Mouse (Mus musculus) embryonic facial prominence, embryonic 15.5 days (tissue): ENCODE data around the gene Lpin3. TPM values are rescaled to one million over a fixed set of nuclear protein-coding genes. Genes with fewer than 3 reads are reported as not detected.

Experiments
- ATAC-seq: fragments of 200-750 bp; cut with Nextera tagmentation; 2 replicates; pipeline ENCODE4 v1.8.0; 2017; ENCODE audit warnings: low read depth, moderate TSS enrichment; ENCODE audit not compliant: insufficient number of reproducible peaks, low FRiP score, low TSS enrichment
- H3K27ac ChIP-seq: fragments of 300-500 bp; sonication (generic); replicated peaks from 2 replicates; pipeline ENCODE4 v1.5.1; 2015; ENCODE audit warnings: mild to moderate bottlenecking, inconsistent platforms
- H3K27me3 ChIP-seq: fragments of 300-500 bp; sonication (generic); 2 replicates; pipeline ENCODE4 v1.6.1; 2015; ENCODE audit warnings: inconsistent platforms
- H3K36me3 ChIP-seq: fragments of 300-500 bp; sonication (generic); 2 replicates; pipeline ENCODE4 v1.6.1; 2015; ENCODE audit warnings: mild to moderate bottlenecking, inconsistent platforms
- H3K4me1 ChIP-seq: fragments of 300-500 bp; sonication (generic); 2 replicates; pipeline ENCODE4 v1.6.1; 2015; ENCODE audit warnings: inconsistent platforms
- H3K4me2 ChIP-seq: fragments of 300-500 bp; sonication (generic); replicated peaks from 2 replicates; pipeline ENCODE4 v1.6.1; 2015; ENCODE audit warnings: mild to moderate bottlenecking, inconsistent platforms
- H3K4me3 ChIP-seq: fragments of 300-500 bp; sonication (generic); replicated peaks from 2 replicates; pipeline ENCODE4 v1.5.1; 2015; ENCODE audit warnings: mild to moderate bottlenecking, inconsistent platforms
- H3K9ac ChIP-seq: fragments of 300-500 bp; sonication (generic); 2 replicates; pipeline ENCODE4 v1.6.1; 2015; ENCODE audit warnings: inconsistent platforms
- H3K9me3 ChIP-seq: fragments of 300-500 bp; sonication (generic); replicated peaks from 2 replicates; pipeline ENCODE4 v1.6.1; 2016; ENCODE audit warnings: inconsistent platforms
- WGBS: fragments of 180-500 bp; shearing (Covaris S2); methylation state at CpG from one replicate; pipeline ENCODE4 v1.1.7; 2015; 5-methylcytosine and 5-hydroxymethylcytosine counted together
- polyA plus RNA-seq: library from polyadenylated mRNA; unstranded; fragments of >200 nt; fragmentation: Nextera tagmentation; extraction: Ambion mirVana; gene quantifications from 2 replicates; pipeline ENCODE4 v1.2.1, GENCODE M21; 2015

Gene Lpin3
- polyA plus RNA-seq, 1 experiment from 2014 or later: 5.1 TPM

DNA sequence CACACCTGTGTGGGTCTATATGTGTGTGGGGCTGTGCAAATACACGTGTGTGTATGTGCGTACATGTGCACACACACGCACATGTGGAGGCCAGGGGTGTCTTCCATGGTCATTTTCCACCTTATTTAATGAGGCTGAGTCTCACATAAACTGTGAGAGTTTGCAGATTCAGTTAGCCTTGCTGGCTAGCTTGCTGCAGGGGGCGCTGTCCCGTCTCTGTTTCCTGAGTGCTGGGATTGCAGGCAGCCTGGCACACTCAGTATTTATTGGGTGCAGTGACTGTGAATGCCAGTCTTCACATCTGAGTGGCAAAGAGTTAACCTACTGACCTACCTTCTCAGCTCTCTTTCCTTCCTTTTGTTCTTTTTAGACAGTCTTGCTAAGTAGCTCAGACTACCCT is 53.4 kb downstream of the Lpin3 start:
- no peaks in the 10 kb centered on the region for H3K9me3 ChIP-seq
- H3K4me1 ChIP-seq: peaks cover 21% of the 10 kb centered on the region; the same call in 1 of the 2 replicates
- no peaks in the 10 kb centered on the region for H3K36me3 ChIP-seq
- H3K4me3 ChIP-seq: no peak overlapping the region
- H3K9ac ChIP-seq: no peak overlapping the region
- WGBS: 67% methylated on average over 5 of the region's 5 CpGs
- H3K27me3 ChIP-seq: no peaks in the 10 kb centered on the region
- no peak for ATAC-seq
- H3K27ac ChIP-seq: no peak overlapping the region
- no peak overlapping the region for H3K4me2 ChIP-seq

DNA sequence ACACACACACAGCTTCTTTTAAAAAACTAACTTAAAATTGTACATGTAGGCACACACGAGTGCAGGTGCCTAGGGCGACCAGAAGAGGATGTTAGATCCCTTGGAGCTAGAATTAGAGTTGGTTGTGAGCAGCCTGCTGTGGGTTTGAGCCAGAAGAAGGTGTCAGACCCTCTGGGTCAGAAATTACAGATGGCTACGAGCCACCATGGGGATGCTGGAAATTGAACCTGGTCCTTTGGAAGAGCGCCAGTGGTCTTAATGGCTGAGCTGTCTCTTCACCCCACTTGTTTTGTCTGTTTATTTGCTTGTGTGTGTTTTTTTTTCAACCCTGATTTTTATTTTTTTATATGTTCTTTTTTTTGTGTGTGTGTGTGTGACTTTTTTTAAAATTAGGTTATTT is 54.0 kb downstream of the Lpin3 start:
- Histone ChIP-seq H3K4me3 (no peak overlapping the region), H3K27ac (no peak overlapping the region), H3K9ac (no peak overlapping the region), H3K4me2 (no peak overlapping the region), H3K9me3 (no peaks in the 10 kb centered on the region), H3K27me3 (no peaks in the 10 kb centered on the region), H3K36me3 (no peaks in the 10 kb centered on the region), H3K4me1 (peaks cover 16% of the 10 kb centered on the region; the same call in 1 of the 2 replicates)
- WGBS: 75% methylated on average over 4 of the region's 4 CpGs
- no peak for ATAC-seq

DNA sequence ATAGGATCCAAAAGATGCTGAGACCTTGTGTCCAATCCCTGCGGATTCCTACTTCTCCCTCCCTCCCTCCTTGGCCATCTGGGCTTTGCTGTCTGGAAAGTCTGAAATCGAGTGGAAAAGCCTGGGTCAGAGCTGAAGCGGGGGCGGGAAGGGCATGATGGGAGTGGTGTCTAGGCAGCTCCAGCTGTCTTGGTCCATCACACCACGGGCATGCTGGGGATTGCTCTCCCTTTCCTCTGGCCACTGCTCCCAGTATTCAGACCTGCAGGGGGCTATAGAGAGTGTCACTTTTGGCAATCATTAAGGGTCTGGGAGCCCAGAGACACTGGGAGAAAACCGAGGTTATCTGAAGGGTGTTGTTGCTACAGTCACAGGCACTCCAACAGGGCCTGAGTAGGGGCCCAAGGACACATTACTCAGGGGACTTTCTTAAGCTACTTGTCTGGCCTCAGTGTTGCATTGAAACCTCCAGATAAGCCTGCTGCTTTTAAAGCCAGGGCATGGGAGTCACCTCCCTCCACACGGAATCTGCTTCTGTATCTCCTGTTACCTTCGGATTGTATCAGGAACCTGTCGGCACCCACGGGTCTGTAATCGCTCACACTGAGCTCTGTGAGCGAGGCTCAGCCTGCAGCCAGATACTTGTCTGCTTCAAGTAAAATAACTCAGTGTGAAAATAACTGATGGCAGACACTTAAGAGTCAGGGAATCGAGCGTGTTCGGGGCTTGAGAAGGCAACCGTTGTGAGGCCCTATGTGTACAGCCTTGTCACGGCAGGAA is 60.6 kb downstream of the Lpin3 start:
- H3K9ac ChIP-seq: no peak overlapping the region
- H3K27ac ChIP-seq: no peak overlapping the region
- H3K27me3 ChIP-seq: no peaks in the 10 kb centered on the region
- no peak overlapping the region for H3K4me2 ChIP-seq
- peaks cover 11% of the 10 kb centered on the region; the same call in 1 of the 2 replicates for H3K36me3 ChIP-seq
- 0 out of 2 replicates have a peak, but pooled peaks have one; percentile 71 for ATAC-seq
- no peak overlapping the region for H3K4me3 ChIP-seq
- H3K4me1 ChIP-seq: peaks cover 27% of the 10 kb centered on the region
- 59% methylated on average over 17 of the region's 17 CpGs for WGBS
- no peaks in the 10 kb centered on the region for H3K9me3 ChIP-seq

- Histone ChIP-seq H3K4me2 (no peak overlapping the region), H3K27me3 (no peaks in the 10 kb centered on the region), H3K36me3 (peaks cover 14% of the 10 kb centered on the region; the same call in 1 of the 2 replicates), H3K9me3 (no peaks in the 10 kb centered on the region), H3K4me1 (peaks cover 27% of the 10 kb centered on the region), H3K4me3 (no peak overlapping the region), H3K27ac (no peak overlapping the region), H3K9ac (no peak overlapping the region)
- no peak for ATAC-seq
- WGBS: 48% methylated on average over 3 of the region's 3 CpGs
Measured at GRCm38 (mm10) chr2:160942443-160942842, 62.0 kb downstream of the Lpin3 start.

DNA sequence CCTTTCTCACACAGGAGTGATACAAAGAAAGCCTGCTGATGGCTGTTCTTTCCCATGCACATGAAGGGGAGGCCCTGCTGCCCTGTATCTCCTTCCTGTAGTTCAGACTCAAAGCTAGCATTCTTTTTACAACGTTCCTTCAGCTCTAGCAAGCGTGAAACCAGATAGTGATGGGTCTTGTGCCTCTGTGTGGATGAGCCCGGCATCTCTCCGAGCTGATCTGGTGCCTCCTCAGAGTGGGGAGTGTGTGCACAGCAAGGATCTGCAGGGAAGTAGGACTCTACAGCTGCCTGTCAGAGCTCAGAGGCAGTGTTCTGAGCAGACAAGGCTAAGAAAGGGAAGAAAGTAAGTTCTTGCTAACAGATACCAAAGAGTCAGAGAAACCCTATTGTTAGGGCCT is 71.1 kb downstream of the Lpin3 start:
- Histone ChIP-seq H3K27me3 (no peaks in the 10 kb centered on the region), H3K9ac (no peak overlapping the region), H3K4me1 (peaks cover 35% of the 10 kb centered on the region), H3K27ac (no peak overlapping the region), H3K9me3 (no peaks in the 10 kb centered on the region), H3K4me2 (no peak overlapping the region), H3K36me3 (peaks cover 76% of the 10 kb centered on the region), H3K4me3 (no peak overlapping the region)
- WGBS: 69% methylated on average over 4 of the region's 4 CpGs
- no peak for ATAC-seq

GRCm38 (mm10) chr2:160953131-160953873 is 72.8 kb downstream of the Lpin3 start:
- 66% methylated on average over 7 of the region's 7 CpGs for WGBS
- H3K4me2 ChIP-seq: no peak overlapping the region
- no peak overlapping the region for H3K9ac ChIP-seq
- H3K27me3 ChIP-seq: no peaks in the 10 kb centered on the region
- H3K4me1 ChIP-seq: peaks cover 35% of the 10 kb centered on the region
- H3K27ac ChIP-seq: peak overlapping the region; percentile 30; the same call in 1 of the 2 replicates
- peak; percentile 71 for ATAC-seq
- no peaks in the 10 kb centered on the region for H3K9me3 ChIP-seq
- H3K36me3 ChIP-seq: peaks cover 81% of the 10 kb centered on the region
- no peak overlapping the region for H3K4me3 ChIP-seq

- Histone ChIP-seq H3K9me3 (no peaks in the 10 kb centered on the region), H3K27me3 (no peaks in the 10 kb centered on the region), H3K4me2 (no peak overlapping the region), H3K4me3 (no peak overlapping the region), H3K36me3 (peaks cover 78% of the 10 kb centered on the region), H3K27ac (no peak overlapping the region), H3K4me1 (peaks cover 33% of the 10 kb centered on the region), H3K9ac (no peak overlapping the region)
- WGBS: 88% methylated on average over 3 of the region's 3 CpGs
- ATAC-seq: no peak
Measured at GRCm38 (mm10) chr2:160954541-160954940, 74.1 kb downstream of the Lpin3 start.

GRCm38 (mm10) chr2:160955331-160955730 is 74.9 kb downstream of the Lpin3 start:
- Histone ChIP-seq H3K27me3 (no peaks in the 10 kb centered on the region), H3K4me2 (no peak overlapping the region), H3K4me3 (no peak overlapping the region), H3K4me1 (peaks cover 33% of the 10 kb centered on the region), H3K36me3 (peaks cover 79% of the 10 kb centered on the region), H3K9me3 (no peaks in the 10 kb centered on the region), H3K27ac (peak overlapping the region; percentile 68; the same call in 1 of the 2 replicates), H3K9ac (no peak overlapping the region)
- peak; percentile 64; the same call in 1 of the 2 replicates for ATAC-seq
- WGBS: 49% methylated on average over 7 of the region's 7 CpGs

Other genes starting within 250 kb of the Lpin3 start
- gene Top1, start 234.8 kb upstream of the Lpin3 start, polyA plus RNA-seq: 69.8 and 71.7 TPM in 2 replicates
- 49.2 and 54.4 TPM in 2 replicates for gene Plcg1, start 149.4 kb upstream of the Lpin3 start, polyA plus RNA-seq
- 13.2 and 14.3 TPM in 2 replicates for gene Zhx3, start 7.7 kb upstream of the Lpin3 start, polyA plus RNA-seq
- 51.3 and 51.9 TPM in 2 replicates for gene Emilin3, start 31.7 kb downstream of the Lpin3 start, polyA plus RNA-seq
- gene Chd6, start 228.4 kb downstream of the Lpin3 start, polyA plus RNA-seq: 31.0 and 33.5 TPM in 2 replicates